Mouse (Mus musculus): ENCODE measurements around the gene U2af2. TPM values are rescaled to one million over a fixed set of nuclear protein-coding genes. Genes with fewer than 3 reads are reported as not detected.

Gene U2af2
- polyA plus RNA-seq, 1 experiment from 2014 or later, result 63.0 TPM

DNA sequence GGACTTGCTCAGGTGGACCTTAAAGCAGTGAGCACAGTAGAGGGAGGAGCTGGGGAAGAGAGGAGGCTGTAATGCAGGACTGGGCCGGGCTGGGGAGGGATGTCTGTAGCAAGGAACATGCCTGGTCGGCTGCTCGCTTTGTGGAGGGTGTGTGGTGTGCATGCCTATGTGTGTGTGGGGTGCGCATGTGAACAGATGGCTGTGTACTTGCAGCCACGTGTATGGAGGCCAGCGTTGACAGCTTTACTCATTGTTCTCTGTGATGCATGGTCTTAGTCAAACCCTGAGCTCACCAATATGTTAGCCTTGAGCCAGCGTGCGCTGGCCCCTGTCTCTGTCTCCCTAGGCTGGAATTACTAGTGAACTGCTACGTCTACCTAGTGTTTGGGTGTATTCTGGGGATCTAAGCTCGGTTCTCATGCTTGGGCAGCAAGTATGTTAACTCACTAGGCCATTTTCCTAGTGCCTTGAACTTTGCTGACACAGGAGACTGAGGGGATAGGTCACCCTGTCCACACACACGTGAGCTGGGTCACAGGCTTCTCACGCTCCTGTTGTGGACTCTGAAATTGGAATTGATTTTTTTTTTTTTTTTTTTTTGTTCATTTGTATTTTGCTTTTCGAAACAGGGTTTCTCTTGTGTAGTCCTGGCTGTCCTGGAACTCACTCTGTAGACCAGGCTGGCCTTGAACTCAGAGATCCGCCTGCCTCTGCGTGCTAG is 29.2 kb downstream of the U2af2 start:
- Histone ChIP-seq H3K36me3 (peaks cover 40% of the 10 kb centered on the region), H3K27me3 (no peaks in the 10 kb centered on the region), H3K27ac (no peak overlapping the region), H3K9me3 (replicated peaks) (no peaks in the 10 kb centered on the region), H3K4me2 (no peak overlapping the region), H3K4me1 (replicated peaks) (no peaks in the 10 kb centered on the region), H3K4me3 (no peak overlapping the region), H3K9ac (no peak overlapping the region)
- 86% methylated on average over 15 of the region's 15 CpGs for WGBS
- no peak for ATAC-seq (replicated peaks; ENCODE audit: insufficient number of reproducible peaks, insufficient read depth, low FRiP score, low read depth)

- WGBS, result 70% methylated on average over 6 of the region's 6 CpGs
- peaks cover 50% of the 10 kb centered on the region for H3K36me3 ChIP-seq
- no peak overlapping the region for H3K4me2 ChIP-seq
- no peaks in the 10 kb centered on the region for H3K27me3 ChIP-seq
- H3K9ac ChIP-seq, result no peak overlapping the region
- no peak overlapping the region for H3K4me3 ChIP-seq
- H3K9me3 ChIP-seq (replicated peaks), result no peaks in the 10 kb centered on the region
- H3K4me1 ChIP-seq (replicated peaks), result no peaks in the 10 kb centered on the region
- no peak for ATAC-seq (replicated peaks; ENCODE audit: insufficient number of reproducible peaks, insufficient read depth, low FRiP score, low read depth)
- H3K27ac ChIP-seq, result no peak overlapping the region
Measured at GRCm38 (mm10) chr7:5092381-5092780, 30.4 kb downstream of the U2af2 start.

- Histone ChIP-seq H3K9ac (no peak overlapping the region), H3K9me3 (replicated peaks) (no peaks in the 10 kb centered on the region), H3K4me1 (replicated peaks) (no peaks in the 10 kb centered on the region), H3K4me2 (no peak overlapping the region), H3K27me3 (no peaks in the 10 kb centered on the region), H3K36me3 (peaks cover 54% of the 10 kb centered on the region), H3K27ac (no peak overlapping the region), H3K4me3 (no peak overlapping the region)
- 76% methylated on average over 21 of the region's 21 CpGs for WGBS
- ATAC-seq (replicated peaks; ENCODE audit: insufficient number of reproducible peaks, insufficient read depth, low FRiP score, low read depth), result no peak
Measured at GRCm38 (mm10) chr7:5092831-5093510, 31.0 kb downstream of the U2af2 start.

DNA sequence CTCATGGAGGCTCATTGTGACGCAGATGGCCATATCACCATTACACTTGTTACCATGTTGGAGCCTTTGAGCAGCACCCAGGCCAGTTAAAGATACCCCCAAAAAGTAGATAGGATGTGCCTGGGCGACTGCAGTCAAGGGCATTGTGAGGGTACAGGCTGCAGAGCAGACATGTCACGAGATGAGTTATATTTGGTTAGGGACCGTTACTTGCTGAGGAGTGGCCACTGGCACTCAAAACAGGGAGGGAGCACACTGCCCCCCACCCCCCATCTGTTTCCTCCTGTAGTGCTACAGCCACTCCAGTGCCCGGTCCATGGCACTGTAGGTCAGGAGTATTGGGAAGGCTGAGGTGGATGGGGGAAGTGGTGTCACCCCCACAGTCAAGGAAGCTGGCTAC is 36.8 kb downstream of the U2af2 start:
- H3K4me1 ChIP-seq (replicated peaks), result no peaks in the 10 kb centered on the region
- peaks cover 50% of the 10 kb centered on the region for H3K36me3 ChIP-seq
- WGBS, result 78% methylated on average over 5 of the region's 5 CpGs
- no peak overlapping the region for H3K4me3 ChIP-seq
- H3K27ac ChIP-seq, result no peak overlapping the region
- no peak overlapping the region for H3K4me2 ChIP-seq
- no peaks in the 10 kb centered on the region for H3K27me3 ChIP-seq
- no peak overlapping the region for H3K9ac ChIP-seq
- no peak for ATAC-seq (replicated peaks; ENCODE audit: insufficient number of reproducible peaks, insufficient read depth, low FRiP score, low read depth)
- no peaks in the 10 kb centered on the region for H3K9me3 ChIP-seq (replicated peaks)

DNA sequence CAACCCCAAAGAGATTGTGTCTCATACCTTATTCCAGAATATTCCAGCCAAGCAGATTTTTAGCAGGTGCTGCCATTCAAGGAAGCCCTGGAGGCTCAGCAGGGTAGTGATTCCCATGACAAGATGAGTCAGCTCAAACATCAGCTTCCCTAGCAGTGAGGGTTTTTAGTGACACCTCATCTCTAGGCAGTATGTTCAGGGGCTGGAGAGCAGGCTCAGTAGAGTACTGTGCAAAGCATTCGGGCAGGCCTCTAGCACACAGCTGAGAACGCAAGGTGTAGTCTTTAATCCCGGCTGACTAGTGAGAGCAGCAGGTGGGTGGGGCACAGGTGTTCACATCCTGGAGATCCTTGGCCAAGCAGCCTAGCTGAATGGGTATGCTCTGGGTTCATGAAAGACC is 37.9 kb downstream of the U2af2 start:
- H3K36me3 ChIP-seq, result peaks cover 42% of the 10 kb centered on the region
- H3K9me3 ChIP-seq (replicated peaks), result no peaks in the 10 kb centered on the region
- H3K4me3 ChIP-seq, result no peak overlapping the region
- H3K4me2 ChIP-seq, result no peak overlapping the region
- H3K9ac ChIP-seq, result no peak overlapping the region
- H3K4me1 ChIP-seq (replicated peaks), result no peaks in the 10 kb centered on the region
- H3K27ac ChIP-seq, result no peak overlapping the region
- H3K27me3 ChIP-seq, result no peaks in the 10 kb centered on the region
- ATAC-seq (replicated peaks; ENCODE audit: insufficient number of reproducible peaks, insufficient read depth, low FRiP score, low read depth), result no peak
- WGBS, result 69% methylated on average over 3 of the region's 3 CpGs

GRCm38 (mm10) chr7:5101066-5101663 is 39.2 kb downstream of the U2af2 start:
- H3K4me1 ChIP-seq (replicated peaks), result no peaks in the 10 kb centered on the region
- no peak overlapping the region for H3K27ac ChIP-seq
- H3K36me3 ChIP-seq, result peaks cover 28% of the 10 kb centered on the region
- no peak overlapping the region for H3K4me3 ChIP-seq
- H3K9me3 ChIP-seq (replicated peaks), result no peaks in the 10 kb centered on the region
- H3K9ac ChIP-seq, result no peak overlapping the region
- no peaks in the 10 kb centered on the region for H3K27me3 ChIP-seq
- 0 out of 2 replicates have a peak, but pooled peaks have one; percentile 41 for ATAC-seq (replicated peaks; ENCODE audit: insufficient number of reproducible peaks, insufficient read depth, low FRiP score, low read depth)
- no peak overlapping the region for H3K4me2 ChIP-seq
- 78% methylated on average over 10 of the region's 10 CpGs for WGBS

GRCm38 (mm10) chr7:5102564-5102963 is 40.6 kb downstream of the U2af2 start:
- WGBS, result 83% methylated on average over 2 of the region's 2 CpGs
- Histone ChIP-seq H3K36me3 (peaks cover 16% of the 10 kb centered on the region), H3K4me2 (no peak overlapping the region), H3K4me1 (replicated peaks) (no peaks in the 10 kb centered on the region), H3K27me3 (no peaks in the 10 kb centered on the region), H3K9me3 (replicated peaks) (no peaks in the 10 kb centered on the region), H3K9ac (no peak overlapping the region), H3K4me3 (no peak overlapping the region), H3K27ac (no peak overlapping the region)
- ATAC-seq (replicated peaks; ENCODE audit: insufficient number of reproducible peaks, insufficient read depth, low FRiP score, low read depth), result no peak

- Histone ChIP-seq H3K27ac (no peak overlapping the region), H3K27me3 (no peaks in the 10 kb centered on the region), H3K9ac (no peak overlapping the region), H3K9me3 (replicated peaks) (no peaks in the 10 kb centered on the region), H3K4me1 (replicated peaks) (no peaks in the 10 kb centered on the region), H3K4me2 (no peak overlapping the region), H3K4me3 (no peak overlapping the region), H3K36me3 (no peaks in the 10 kb centered on the region)
- WGBS, result 45% methylated on average over 4 of the region's 4 CpGs
- no peak for ATAC-seq (replicated peaks; ENCODE audit: insufficient number of reproducible peaks, insufficient read depth, low FRiP score, low read depth)
Measured at GRCm38 (mm10) chr7:5108272-5108671, 46.3 kb downstream of the U2af2 start.

GRCm38 (mm10) chr7:5109301-5109700 is 47.4 kb downstream of the U2af2 start:
- no peaks in the 10 kb centered on the region for H3K27me3 ChIP-seq
- no peak overlapping the region for H3K4me2 ChIP-seq
- H3K36me3 ChIP-seq, result no peaks in the 10 kb centered on the region
- H3K9ac ChIP-seq, result no peak overlapping the region
- no peaks in the 10 kb centered on the region for H3K4me1 ChIP-seq (replicated peaks)
- no peak overlapping the region for H3K27ac ChIP-seq
- H3K4me3 ChIP-seq, result no peak overlapping the region
- no peaks in the 10 kb centered on the region for H3K9me3 ChIP-seq (replicated peaks)
- no peak for ATAC-seq (replicated peaks; ENCODE audit: insufficient number of reproducible peaks, insufficient read depth, low FRiP score, low read depth)
- 80% methylated on average over 8 of the region's 8 CpGs for WGBS

- Histone ChIP-seq H3K4me1 (replicated peaks) (no peaks in the 10 kb centered on the region), H3K36me3 (no peaks in the 10 kb centered on the region), H3K4me2 (no peak overlapping the region), H3K27me3 (no peaks in the 10 kb centered on the region), H3K9ac (no peak overlapping the region), H3K9me3 (replicated peaks) (no peaks in the 10 kb centered on the region), H3K27ac (no peak overlapping the region), H3K4me3 (no peak overlapping the region)
- 34% methylated on average over 3 of the region's 3 CpGs for WGBS
- ATAC-seq (replicated peaks; ENCODE audit: insufficient number of reproducible peaks, insufficient read depth, low FRiP score, low read depth), result no peak
Measured at GRCm38 (mm10) chr7:5112701-5113100, 50.8 kb downstream of the U2af2 start.

DNA sequence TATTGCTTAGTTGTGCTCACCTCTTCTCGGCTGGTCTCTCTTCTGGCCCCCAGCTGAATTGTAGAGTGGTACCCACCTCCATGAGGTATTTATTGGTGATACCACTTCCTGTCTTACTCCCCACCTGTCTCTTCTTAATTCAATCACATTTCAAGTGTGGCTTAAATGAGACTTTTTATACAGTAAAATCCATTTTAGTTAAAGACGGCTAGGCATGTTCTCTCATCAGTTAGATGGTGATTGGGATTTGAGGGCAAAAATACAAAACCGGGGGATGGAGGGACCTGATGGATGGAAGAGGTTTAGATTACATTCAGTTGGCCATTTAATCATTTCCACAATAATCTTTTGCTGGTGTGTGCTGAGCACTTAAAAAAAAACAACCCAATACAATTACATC is 54.9 kb downstream of the U2af2 start, which contains the start of gene Rfpl4:
Rfpl4 (minus strand) TSS at position 101 of the 400 bp plus-strand sequence.
- H3K4me2 ChIP-seq, result no peak within 1 kb of the TSS
- H3K4me1 ChIP-seq (replicated peaks), result no peaks in the 10 kb centered on the region
- no peak within 1 kb of the TSS for H3K27ac ChIP-seq
- H3K9me3 ChIP-seq (replicated peaks), result no peaks in the 10 kb centered on the region
- H3K4me3 ChIP-seq, result no peak within 1 kb of the TSS
- H3K9ac ChIP-seq, result no peak within 1 kb of the TSS
- no peaks in the 10 kb centered on the region for H3K36me3 ChIP-seq
- WGBS, result 84% methylated on average over 3 of the region's 3 CpGs
- no peak for ATAC-seq (replicated peaks; ENCODE audit: insufficient number of reproducible peaks, insufficient read depth, low FRiP score, low read depth)
- peaks cover 3% of the 10 kb centered on the region; the same call in 1 of the 2 replicates for H3K27me3 ChIP-seq

Data from heart, embryonic 15.5 days (tissue).